Mouse (Mus musculus): Measurements from ENCODE around the gene Erich2.

GRCm38 (mm10) chr2:70565651-70566602, 57.3 kb downstream of the Erich2 start:
- TF ChIP-seq POLR2A (IDR thresholded peaks at IDR 0.05; ENCODE audit: extremely low read depth, insufficient read depth, low read length): no peak
- no peak for TF ChIP-seq CTCF (IDR thresholded peaks at IDR 0.05; ENCODE audit: low read depth, low read length)
